Mouse (Mus musculus): Measurements from ENCODE around the gene Stk10. TPM values are rescaled to one million over a fixed set of nuclear protein-coding genes. Genes with fewer than 3 reads are reported as not detected.

Gene Stk10
- 271 TPM for total RNA-seq (2023)

DNA sequence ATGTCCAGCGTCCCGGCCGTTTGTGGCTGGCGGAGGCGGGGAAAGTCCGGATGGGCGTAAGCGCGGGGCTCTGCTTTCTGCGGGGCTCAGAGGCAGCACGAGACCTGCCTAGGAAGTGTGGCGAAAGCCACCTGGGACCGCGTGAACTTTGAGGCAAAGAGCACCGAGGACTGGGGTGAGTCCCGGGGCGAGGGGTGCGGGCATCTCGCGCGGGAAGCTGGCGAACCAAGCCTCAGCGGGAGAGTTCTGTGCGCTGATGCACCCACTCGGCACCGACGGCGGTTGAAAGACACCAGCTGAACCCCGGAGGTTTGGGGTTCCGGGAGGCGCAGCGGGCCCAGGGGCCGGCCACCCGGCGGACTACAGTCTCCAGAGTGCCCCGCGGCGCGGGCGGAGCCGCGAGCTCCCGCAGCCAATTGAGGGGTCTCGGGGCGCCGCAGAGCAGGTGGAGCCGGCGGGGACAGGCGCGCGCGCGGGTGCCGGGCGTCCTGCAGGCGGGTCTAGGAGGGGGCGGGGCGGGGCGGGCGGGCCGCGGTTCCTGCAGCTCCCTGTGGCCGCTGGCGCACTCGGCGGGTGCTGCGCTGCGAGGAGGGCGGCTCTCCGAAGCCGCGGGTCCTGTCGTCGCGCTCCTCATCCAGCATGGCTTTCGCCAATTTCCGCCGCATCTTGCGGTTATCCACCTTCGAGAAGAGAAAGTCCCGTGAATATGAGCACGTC, at the start of gene Stk10:
TSS of gene Stk10 (plus strand) at position 541 of the 717 bp plus-strand sequence.

DNA sequence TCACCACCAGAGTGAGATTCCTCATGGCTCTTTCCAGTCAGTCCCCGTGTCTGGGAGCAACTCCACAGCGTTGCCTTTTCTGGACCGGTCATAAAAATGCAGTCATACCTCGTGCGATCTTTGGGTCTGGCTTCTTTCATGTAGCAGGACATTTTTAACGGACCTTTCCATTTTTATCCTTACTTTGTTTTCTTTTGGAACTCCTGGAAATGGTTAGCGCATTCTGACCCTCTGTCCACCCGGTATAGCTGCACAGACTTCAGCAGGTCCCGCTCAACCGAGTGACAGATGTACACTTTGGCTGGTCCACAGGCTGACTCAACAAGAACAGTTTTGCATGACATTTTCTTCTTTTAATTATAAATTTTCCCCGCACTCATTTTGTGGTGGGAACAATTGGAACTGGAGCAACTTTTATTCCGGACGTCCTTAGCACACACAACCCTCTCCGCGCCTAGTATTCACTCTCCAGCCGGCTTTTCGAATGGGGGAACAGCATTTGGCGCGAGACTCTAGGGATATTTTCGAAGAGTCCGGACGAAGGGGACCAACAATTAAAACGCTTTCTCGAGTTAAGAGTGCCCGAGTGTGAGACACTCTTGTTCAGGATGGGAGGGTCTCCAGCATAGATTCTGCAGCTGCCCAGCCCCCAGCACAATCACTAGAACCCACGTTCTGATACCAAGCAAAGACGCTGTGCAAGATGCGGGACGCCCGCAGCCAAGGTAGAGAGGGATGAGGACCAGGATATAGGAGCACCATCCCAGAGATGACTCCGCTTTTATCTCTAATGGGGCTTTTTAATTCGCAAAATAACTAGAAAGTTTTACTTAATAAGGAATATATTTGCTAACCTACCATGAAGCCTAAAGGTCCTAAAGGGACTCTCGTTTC, 987 bp upstream of the Stk10 start, which contains the start of gene Efcab9:
TSS of gene Efcab9 (minus strand) at position 211 of the 894 bp plus-strand sequence.

GRCm38 (mm10) chr11:32642249-32642876, 109.3 kb downstream of the Stk10 start, which contains the start of gene Fbxw11:
Fbxw11 (plus strand) TSS chr11:32642724.

Other genes with a start within 250 kb of the Stk10 start
- gene Hba-a1, start 249.8 kb upstream of the Stk10 start, total RNA-seq (2023), result 2,503 TPM
- gene Hbq1b, start 246.3 kb upstream of the Stk10 start, total RNA-seq (2023), result 1.5 TPM
- gene Hba-a2, start 236.8 kb upstream of the Stk10 start, total RNA-seq (2023), result 3,017 TPM
- not detected for gene Hbq1a, start 233.2 kb upstream of the Stk10 start, total RNA-seq (2023)
- 0.18 TPM for gene Sh3pxd2b, start 185.5 kb upstream of the Stk10 start, total RNA-seq (2023)
- 5.8 TPM for gene Ubtd2, start 77.9 kb upstream of the Stk10 start, total RNA-seq (2023)
- not detected for gene Efcab9, start 1.2 kb upstream of the Stk10 start, total RNA-seq (2023)
- 59.7 TPM for gene Fbxw11, start 109.4 kb downstream of the Stk10 start, total RNA-seq (2023)